Mouse (Mus musculus): Measurements from ENCODE around the gene Samd4. TPM values are rescaled to one million over a fixed set of nuclear protein-coding genes. Genes with fewer than 3 reads are reported as not detected.
A peak's percentile ranks its signal among the peaks of the same experiment; 100 is the strongest.

Gene Samd4
- total RNA-seq, 2 experiments from 2014 or later, result 23.6 to 33.3 TPM

GRCm38 (mm10) chr14:47066901-47067300, 184.2 kb downstream of the Samd4 start:
- no peak for DNase-seq

GRCm38 (mm10) chr14:47074045-47074666, 191.5 kb downstream of the Samd4 start:
- DNase-seq, result peak; percentile 28 to 56

- DNase-seq, result no peak
These were observed 192.5 kb downstream of the Samd4 start for GRCm38 (mm10) chr14:47075010-47075677.

- DNase-seq, result no peak
These were observed 193.2 kb downstream of the Samd4 start for GRCm38 (mm10) chr14:47075856-47076255.

- DNase-seq, result no peak
These were observed 194.4 kb downstream of the Samd4 start for GRCm38 (mm10) chr14:47076956-47077575.

- DNase-seq, result no peak
These were observed 194.9 kb downstream of the Samd4 start for GRCm38 (mm10) chr14:47077576-47077970.

GRCm38 (mm10) chr14:47079911-47080310, 197.3 kb downstream of the Samd4 start:
- DNase-seq, result no peak

GRCm38 (mm10) chr14:47083311-47083710, 200.7 kb downstream of the Samd4 start:
- DNase-seq, result no peak

- DNase-seq, result no peak
These were observed 201.2 kb downstream of the Samd4 start for GRCm38 (mm10) chr14:47083838-47084237.

GRCm38 (mm10) chr14:47084686-47085085, 202.0 kb downstream of the Samd4 start:
- DNase-seq, result no peak

- no peak for DNase-seq
These were observed 203.5 kb downstream of the Samd4 start for GRCm38 (mm10) chr14:47086123-47086522.

GRCm38 (mm10) chr14:47086743-47087142, 204.1 kb downstream of the Samd4 start:
- DNase-seq, result peak; percentile 77 to 83

GRCm38 (mm10) chr14:47087182-47087581, 204.5 kb downstream of the Samd4 start:
- DNase-seq, result peak; percentile 78 to 88

- no peak for DNase-seq
These were observed 205.1 kb downstream of the Samd4 start for GRCm38 (mm10) chr14:47087669-47088250.

GRCm38 (mm10) chr14:47088339-47088738, 205.7 kb downstream of the Samd4 start:
- no peak for DNase-seq

- no peak for DNase-seq
These were observed 206.5 kb downstream of the Samd4 start for GRCm38 (mm10) chr14:47089153-47089552.

- no peak for DNase-seq
These were observed 209.3 kb downstream of the Samd4 start for GRCm38 (mm10) chr14:47091908-47092307.

GRCm38 (mm10) chr14:47093355-47093792, 210.7 kb downstream of the Samd4 start:
- no peak for DNase-seq

GRCm38 (mm10) chr14:47095036-47095435, 212.4 kb downstream of the Samd4 start:
- DNase-seq, result no peak

GRCm38 (mm10) chr14:47096357-47096756, 213.7 kb downstream of the Samd4 start:
- peak in 1 of 2 experiments; percentile 9 for DNase-seq

- peak; percentile 14 to 29 for DNase-seq
These were observed 221.9 kb downstream of the Samd4 start for GRCm38 (mm10) chr14:47104246-47105173.

- DNase-seq, result no peak
These were observed 222.5 kb downstream of the Samd4 start for GRCm38 (mm10) chr14:47105174-47105557.
